8 mouse cellular contexts compared by ENCODE assay signal in the genomic region with DNA sequence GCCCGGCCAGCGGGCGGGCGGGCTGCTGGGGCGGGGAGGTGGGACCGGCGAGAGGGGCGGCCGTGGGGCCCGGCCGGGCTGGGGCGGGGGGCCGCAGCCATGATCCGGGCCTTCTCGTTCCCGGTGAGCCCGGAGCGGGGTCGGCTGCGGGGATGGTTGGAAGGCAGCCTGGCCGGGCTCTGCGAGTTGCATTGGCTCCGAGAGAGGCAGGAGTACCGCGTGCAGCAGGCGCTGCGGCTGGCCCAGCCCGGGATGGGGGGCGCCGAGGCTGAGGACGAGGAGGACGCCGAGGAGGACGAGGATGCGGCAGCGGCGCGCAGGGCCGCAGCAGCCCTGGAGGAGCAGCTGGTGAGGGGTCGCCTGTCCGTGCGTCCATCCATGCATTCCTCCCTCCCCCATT. TPM values are rescaled to one million over a fixed set of nuclear protein-coding genes. Genes with fewer than 3 reads are reported as not detected.
DNase-seq lines count a peak whose midpoint lies in the region; ATAC-seq and TF ChIP-seq lines count a peak whose summit lies in the region.

No protein-coding gene starts in this region.

- DNase-seq in testis, postnatal 10 days (ENCODE audit: low spot score) = no peak
- no peak for DNase-seq in urinary bladder, adult 2 months (ENCODE audit: low spot score)
- DNase-seq in thymus, postnatal 4 days = no peak
- DNase-seq in adrenal gland, postnatal 4 days (ENCODE audit: low spot score in 2 of 2) = no peak

- no peak for TF ChIP-seq CTCF in testis, adult 2 months (IDR thresholded peaks at IDR 0.05; ENCODE audit: control insufficient read depth, insufficient read depth, insufficient replicate concordance, low read depth, low read length)

- H3K27ac ChIP-seq in testis, adult 2 months (ENCODE audit: control insufficient read depth, insufficient read depth, low read depth, low read length) = no peak overlapping the region
- H3K27ac ChIP-seq in limb, embryonic 15.5 days = peak overlapping the region; percentile 92

- peak overlapping the region; percentile 84 for H3K9ac ChIP-seq in limb, embryonic 15.5 days

- TF ChIP-seq POLR2A in testis, adult 2 months (IDR thresholded peaks at IDR 0.05; ENCODE audit: control insufficient read depth, low read depth, low read length) = no peak

- peak overlapping the region; percentile 77 for H3K4me2 ChIP-seq in limb, embryonic 15.5 days

- peaks cover 24% of the 10 kb centered on the region for H3K27me3 ChIP-seq in erythroblast, embryonic 14.5 days (ENCODE audit: control insufficient read depth)
- no peaks in the 10 kb centered on the region for H3K27me3 ChIP-seq in testis, adult 2 months (ENCODE audit: control insufficient read depth, insufficient read depth, low read length)
- no peaks in the 10 kb centered on the region for H3K27me3 ChIP-seq in limb, embryonic 15.5 days

- ATAC-seq in erythroblast, adult 5-6 weeks (replicated peaks; ENCODE audit: low FRiP score, poor library complexity, severe bottlenecking) = no peak
- no peak for ATAC-seq in limb, embryonic 15.5 days (ENCODE audit: insufficient number of reproducible peaks, low FRiP score, low TSS enrichment, low read depth)

- WGBS in limb, embryonic 15.5 days = under 1% methylated on average over 32 of the region's 42 CpGs

- H3K4me1 ChIP-seq in erythroblast, embryonic 14.5 days (ENCODE audit: control insufficient read depth) = peaks cover 25% of the 10 kb centered on the region
- peaks cover 11% of the 10 kb centered on the region for H3K4me1 ChIP-seq in testis, adult 2 months (ENCODE audit: control insufficient read depth, insufficient read depth, low read length)
- peaks cover 24% of the 10 kb centered on the region for H3K4me1 ChIP-seq in limb, embryonic 15.5 days

- no peaks in the 10 kb centered on the region for H3K9me3 ChIP-seq in erythroblast, embryonic 14.5 days (ENCODE audit: control insufficient read depth, low read length)
- H3K9me3 ChIP-seq in limb, embryonic 15.5 days = no peaks in the 10 kb centered on the region

- no peaks in the 10 kb centered on the region for H3K36me3 ChIP-seq in erythroblast, embryonic 14.5 days (ENCODE audit: control insufficient read depth)
- no peaks in the 10 kb centered on the region for H3K36me3 ChIP-seq in testis, adult 2 months (ENCODE audit: control insufficient read depth, insufficient read depth, low read length)
- H3K36me3 ChIP-seq in limb, embryonic 15.5 days = peaks cover 32% of the 10 kb centered on the region

- H3K4me3 ChIP-seq in erythroblast, embryonic 14.5 days (replicated peaks) = peak overlapping the region; percentile 62
- H3K4me3 ChIP-seq in testis, adult 2 months (ENCODE audit: control insufficient read depth, low read depth, low read length) = peak overlapping the region; percentile 88
- H3K4me3 ChIP-seq in limb, embryonic 15.5 days = peak overlapping the region; percentile 84

RNA-seq across cellular contexts. Expression of gene Dact3, which starts 0.2 kb away (rescaled TPM):
- 0.02 TPM in 2 replicates for polyA plus RNA-seq in erythroblast, embryonic 14.5 days (2012)
- not detected in 2 replicates for total RNA-seq in erythroblast, adult 5-6 weeks (2015; ENCODE audit: low replicate concordance)
- total RNA-seq in erythroblast, adult 5-6 weeks (2017; ENCODE audit: low replicate concordance) = not detected in 2 replicates
- 30.7 and 31.2 TPM in 2 replicates for polyA plus RNA-seq in testis, adult 2 months (2012; rRNA removed)
- polyA plus RNA-seq in limb, embryonic 15.5 days (2015; fragmentation: Nextera tagmentation; extraction: Ambion mirVana) = 4.0 TPM in 2 replicates
- 61.5 and 82.9 TPM in 2 replicates for polyA plus RNA-seq in urinary bladder, adult 2 months (2012; rRNA removed)
- total RNA-seq in adrenal gland, postnatal 4 days (2021) = 10 to 100 TPM; 12.7 to 13.7 TPM

RNA-seq across cellular contexts. Expression of gene Gng8, which starts 16.3 kb away (rescaled TPM):
- not detected in 2 replicates for polyA plus RNA-seq in erythroblast, embryonic 14.5 days (2012)
- total RNA-seq in erythroblast, adult 5-6 weeks (2015; ENCODE audit: low replicate concordance) = not detected in 2 replicates
- total RNA-seq in erythroblast, adult 5-6 weeks (2017; ENCODE audit: low replicate concordance) = not detected in 2 replicates
- 9.5 and 10.3 TPM in 2 replicates for polyA plus RNA-seq in testis, adult 2 months (2012; rRNA removed)
- 11.8 and 15.0 TPM in 2 replicates for polyA plus RNA-seq in limb, embryonic 15.5 days (2015; fragmentation: Nextera tagmentation; extraction: Ambion mirVana)
- polyA plus RNA-seq in urinary bladder, adult 2 months (2012; rRNA removed) = 26.7 and 27.5 TPM in 2 replicates
- 1 to 10 TPM; 2.4 to 4.0 TPM for total RNA-seq in adrenal gland, postnatal 4 days (2021)

RNA-seq across cellular contexts. Expression of gene Ptgir, which starts 31.0 kb away (rescaled TPM):
- 0.01 and 0.04 TPM in 2 replicates for polyA plus RNA-seq in erythroblast, embryonic 14.5 days (2012)
- total RNA-seq in erythroblast, adult 5-6 weeks (2015; ENCODE audit: low replicate concordance) = 1.3 and 6.7 TPM in 2 replicates
- 1.5 and 1.8 TPM in 2 replicates for total RNA-seq in erythroblast, adult 5-6 weeks (2017; ENCODE audit: low replicate concordance)
- 0.20 and 0.26 TPM in 2 replicates for polyA plus RNA-seq in testis, adult 2 months (2012; rRNA removed)
- polyA plus RNA-seq in limb, embryonic 15.5 days (2015; fragmentation: Nextera tagmentation; extraction: Ambion mirVana) = 4.0 and 5.1 TPM in 2 replicates
- 3.9 and 5.1 TPM in 2 replicates for polyA plus RNA-seq in urinary bladder, adult 2 months (2012; rRNA removed)
- 1 to 10 TPM; 1.7 to 2.0 TPM for total RNA-seq in adrenal gland, postnatal 4 days (2021)

RNA-seq across cellular contexts. Expression of gene Prkd2, which starts 32.6 kb away (rescaled TPM):
- 0.61 and 0.66 TPM in 2 replicates for polyA plus RNA-seq in erythroblast, embryonic 14.5 days (2012)
- total RNA-seq in erythroblast, adult 5-6 weeks (2015; ENCODE audit: low replicate concordance) = 4.6 and 18.8 TPM in 2 replicates
- total RNA-seq in erythroblast, adult 5-6 weeks (2017; ENCODE audit: low replicate concordance) = 2.5 and 5.1 TPM in 2 replicates
- polyA plus RNA-seq in testis, adult 2 months (2012; rRNA removed) = 2.8 and 4.5 TPM in 2 replicates
- 20.5 and 21.9 TPM in 2 replicates for polyA plus RNA-seq in limb, embryonic 15.5 days (2015; fragmentation: Nextera tagmentation; extraction: Ambion mirVana)
- polyA plus RNA-seq in urinary bladder, adult 2 months (2012; rRNA removed) = 19.2 and 24.4 TPM in 2 replicates
- total RNA-seq in adrenal gland, postnatal 4 days (2021) = 10 to 100 TPM; 22.0 to 22.2 TPM

RNA-seq across cellular contexts. Expression of gene Calm3, which starts 48.6 kb away (rescaled TPM):
- 185 and 208 TPM in 2 replicates for polyA plus RNA-seq in erythroblast, embryonic 14.5 days (2012)
- total RNA-seq in erythroblast, adult 5-6 weeks (2015; ENCODE audit: low replicate concordance) = 41.1 and 44.1 TPM in 2 replicates
- total RNA-seq in erythroblast, adult 5-6 weeks (2017; ENCODE audit: low replicate concordance) = 157 and 162 TPM in 2 replicates
- polyA plus RNA-seq in testis, adult 2 months (2012; rRNA removed) = 433 and 509 TPM in 2 replicates
- 85.8 and 99.4 TPM in 2 replicates for polyA plus RNA-seq in limb, embryonic 15.5 days (2015; fragmentation: Nextera tagmentation; extraction: Ambion mirVana)
- 182 and 223 TPM in 2 replicates for polyA plus RNA-seq in urinary bladder, adult 2 months (2012; rRNA removed)
- total RNA-seq in adrenal gland, postnatal 4 days (2021) = 100 to 1,000 TPM; 330 to 344 TPM

Comparison
In these comparisons a context has a peak if more than half of its experiments do, and no peak if none do; other contexts are left out.
1. RNA of gene Gng8, which starts 16.3 kb away (polyA plus RNA-seq): 26.7 to 27.5 TPM in urinary bladder, adult 2 months, 11.8 to 15.0 TPM in limb, embryonic 15.5 days and 9.5 to 10.3 TPM in testis, adult 2 months; not detected in erythroblast, embryonic 14.5 days; every median in the first group is over 10 times any median in the second.
2. Peak in every context shown above with its lines, with median percentiles within 50 percentile points of each other: H3K4me3 ChIP-seq.